Mouse (Mus musculus): ENCODE results near the gene Mafk. TPM values are rescaled to one million over a fixed set of nuclear protein-coding genes. Genes with fewer than 3 reads are reported as not detected.
A peak's percentile ranks its signal among the peaks of the same experiment; 100 is the strongest.

Gene Mafk
- polyA plus RNA-seq, 1 experiment from 2014 or later, result 12.5 TPM

- peaks cover 36% of the 10 kb centered on the region for H3K36me3 ChIP-seq
- WGBS, result under 1% methylated on average over 55 of the region's 55 CpGs
- ATAC-seq (ENCODE audit: insufficient number of reproducible peaks, low FRiP score, low TSS enrichment, low read depth), result peak; percentile 86
- H3K4me1 ChIP-seq, result peaks cover 13% of the 10 kb centered on the region
- peak within 1 kb of the TSS; percentile 86 for H3K4me3 ChIP-seq
- H3K9me3 ChIP-seq, result no peaks in the 10 kb centered on the region
- peak within 1 kb of the TSS; percentile 83 for H3K9ac ChIP-seq
- H3K27ac ChIP-seq, result peak within 1 kb of the TSS; percentile 44; the same call in 1 of the 2 replicates
- peak within 1 kb of the TSS; percentile 80 for H3K4me2 ChIP-seq
- no peaks in the 10 kb centered on the region for H3K27me3 ChIP-seq
Measured at GRCm38 (mm10) chr5:139775216-139775926, 15.9 kb upstream of the Mafk start, which contains the start of gene Ints1. Ints1 (minus strand) TSS chr5:139775674.

DNA sequence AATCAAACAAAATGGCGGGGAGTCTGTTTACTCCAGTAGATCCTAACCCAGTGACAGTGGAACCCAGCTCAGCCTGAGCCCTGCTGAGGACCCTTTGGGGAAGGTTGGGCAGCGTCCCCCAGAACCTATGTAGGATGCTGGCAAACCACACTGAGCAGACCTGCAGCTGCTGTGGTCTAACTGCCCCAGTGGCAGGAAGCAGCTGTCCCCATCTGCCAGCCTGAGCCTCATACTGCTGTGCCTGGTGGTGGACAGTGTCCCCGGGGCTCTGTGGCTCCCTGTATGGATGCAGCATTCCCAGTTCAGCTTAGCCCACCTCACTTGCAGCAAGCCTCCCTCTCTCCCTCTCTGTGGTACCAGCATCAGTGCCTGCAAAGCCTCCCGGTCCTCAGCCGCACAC is 14.3 kb upstream of the Mafk start:
- Histone ChIP-seq H3K4me1 (peaks cover 13% of the 10 kb centered on the region), H3K9ac (no peak overlapping the region), H3K36me3 (peaks cover 21% of the 10 kb centered on the region), H3K27ac (no peak overlapping the region), H3K4me3 (no peak overlapping the region), H3K27me3 (no peaks in the 10 kb centered on the region), H3K4me2 (no peak overlapping the region), H3K9me3 (no peaks in the 10 kb centered on the region)
- no peak for ATAC-seq (ENCODE audit: insufficient number of reproducible peaks, low FRiP score, low TSS enrichment, low read depth)
- 77% methylated on average over 5 of the region's 5 CpGs for WGBS

DNA sequence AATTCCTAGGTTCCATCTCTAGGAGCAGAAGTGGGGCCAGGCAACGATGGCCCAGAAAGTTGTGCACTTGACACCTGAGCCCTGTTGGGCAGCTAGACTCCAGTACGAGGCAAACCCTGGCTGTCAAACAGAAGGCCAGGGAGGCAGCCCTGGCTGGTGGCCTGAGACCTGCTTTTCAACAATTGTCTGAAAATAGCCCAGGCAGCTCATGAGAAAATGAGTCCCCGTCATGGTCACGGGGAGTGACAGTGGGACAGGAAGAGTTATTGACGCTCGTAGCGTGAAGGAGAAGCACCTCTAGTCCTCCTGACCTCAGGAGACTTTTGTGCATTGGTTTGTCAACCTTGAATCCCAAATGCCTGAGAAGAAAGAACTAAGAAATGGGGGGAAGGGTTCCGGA is 9.9 kb upstream of the Mafk start:
- H3K4me2 ChIP-seq, result no peak overlapping the region
- no peak overlapping the region for H3K27ac ChIP-seq
- H3K9ac ChIP-seq, result no peak overlapping the region
- H3K9me3 ChIP-seq, result no peaks in the 10 kb centered on the region
- ATAC-seq (ENCODE audit: insufficient number of reproducible peaks, low FRiP score, low TSS enrichment, low read depth), result no peak
- no peaks in the 10 kb centered on the region for H3K4me1 ChIP-seq
- no peaks in the 10 kb centered on the region for H3K36me3 ChIP-seq
- H3K27me3 ChIP-seq, result no peaks in the 10 kb centered on the region
- H3K4me3 ChIP-seq, result no peak overlapping the region
- WGBS, result 81% methylated on average over 8 of the region's 8 CpGs

GRCm38 (mm10) chr5:139789466-139789865 is 1.8 kb upstream of the Mafk start:
- Histone ChIP-seq H3K9me3 (no peaks in the 10 kb centered on the region), H3K27me3 (no peaks in the 10 kb centered on the region)

GRCm38 (mm10) chr5:139792159-139792775 is 954 bp downstream of the Mafk start:
- H3K36me3 ChIP-seq, result no peaks in the 10 kb centered on the region

More at GRCm38 (mm10) chr5:139789466-139789865, 1.8 kb upstream of the Mafk start:
- H3K9ac ChIP-seq, result no peak overlapping the region
- no peak for ATAC-seq (ENCODE audit: insufficient number of reproducible peaks, low FRiP score, low TSS enrichment, low read depth)
- H3K4me2 ChIP-seq, result no peak overlapping the region
- H3K36me3 ChIP-seq, result no peaks in the 10 kb centered on the region
- peaks cover 32% of the 10 kb centered on the region for H3K4me1 ChIP-seq
- no peak overlapping the region for H3K4me3 ChIP-seq
- H3K27ac ChIP-seq, result no peak overlapping the region
- 50% methylated on average over 4 of the region's 4 CpGs for WGBS

DNA sequence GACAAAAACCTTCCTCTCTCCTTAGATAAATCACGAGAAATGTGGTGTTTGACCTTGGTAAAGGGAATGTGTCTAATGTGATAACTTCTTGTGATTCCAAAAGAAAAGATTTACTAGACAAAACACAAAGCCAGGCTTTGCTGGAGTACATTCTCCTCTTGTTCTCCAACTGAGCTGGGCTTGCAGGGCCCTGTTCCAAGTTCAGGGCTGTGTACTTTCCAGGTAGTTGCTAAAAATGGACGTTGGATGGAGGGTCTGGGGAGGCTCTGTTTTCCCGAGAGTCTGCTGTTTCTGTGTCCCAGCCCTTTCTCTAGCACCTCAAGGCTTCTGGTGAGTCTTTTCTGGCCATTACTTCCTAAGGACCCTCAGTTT is 1.6 kb downstream of the Mafk start:
- WGBS, result 39% methylated on average over 3 of the region's 3 CpGs

More at GRCm38 (mm10) chr5:139792159-139792775, 954 bp downstream of the Mafk start:
- Histone ChIP-seq H3K4me1 (peaks cover 56% of the 10 kb centered on the region), H3K27ac (no peak overlapping the region), H3K4me3 (peak overlapping the region; percentile 94), H3K4me2 (peak overlapping the region; percentile 100), H3K9ac (peak overlapping the region; percentile 73), H3K27me3 (no peaks in the 10 kb centered on the region), H3K9me3 (no peaks in the 10 kb centered on the region)
- no peak for ATAC-seq (ENCODE audit: insufficient number of reproducible peaks, low FRiP score, low TSS enrichment, low read depth)
- 15% methylated on average over 11 of the region's 11 CpGs for WGBS

DNA sequence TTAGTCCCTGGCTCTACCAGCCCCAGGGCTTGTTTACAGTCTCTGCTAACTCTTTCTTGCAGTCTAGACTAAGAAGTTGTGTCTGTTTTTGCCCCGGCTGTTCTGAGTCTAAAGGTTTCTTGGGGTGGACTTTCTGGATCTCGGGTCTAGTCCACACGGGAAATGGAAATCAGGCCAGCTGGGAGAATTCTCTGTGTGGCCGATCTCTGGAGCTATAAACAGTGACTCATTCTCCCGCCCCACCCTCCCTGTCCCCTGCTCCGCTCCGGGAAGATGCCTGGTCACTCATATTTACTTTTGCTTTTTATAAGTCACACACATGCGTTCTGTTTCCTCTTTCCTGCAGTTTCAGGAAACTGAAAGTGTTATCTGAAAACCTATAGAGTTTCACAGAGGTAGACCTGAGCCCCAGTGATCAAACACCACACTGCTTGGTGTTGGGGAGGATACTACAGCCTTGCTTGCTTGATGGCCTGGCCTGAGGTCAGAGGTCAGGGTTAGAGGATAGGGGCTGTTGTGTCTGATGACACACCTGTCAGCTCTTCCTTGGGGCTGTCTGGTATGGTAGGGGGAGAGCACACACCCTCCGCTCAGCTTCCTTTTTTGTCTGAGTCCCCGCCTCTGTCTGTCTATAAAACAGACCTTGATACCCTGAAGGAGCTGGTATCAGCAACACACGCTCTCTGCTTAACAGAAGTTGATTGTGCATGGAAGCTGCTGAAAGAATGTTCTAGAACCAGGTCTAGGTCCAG is 2.2 kb downstream of the Mafk start:
- no peak for ATAC-seq (ENCODE audit: insufficient number of reproducible peaks, low FRiP score, low TSS enrichment, low read depth)
- Histone ChIP-seq H3K27me3 (no peaks in the 10 kb centered on the region), H3K9me3 (no peaks in the 10 kb centered on the region), H3K9ac (no peak overlapping the region), H3K4me2 (peak overlapping the region; percentile 100; the same call in 1 of the 2 replicates), H3K36me3 (no peaks in the 10 kb centered on the region), H3K4me3 (peak overlapping the region; percentile 2; the same call in 1 of the 2 replicates), H3K27ac (peak overlapping the region; percentile 51; the same call in 1 of the 2 replicates), H3K4me1 (peaks cover 68% of the 10 kb centered on the region)
- 42% methylated on average over 11 of the region's 11 CpGs for WGBS

More for the DNA sequence above, 1.6 kb downstream of the Mafk start:
- Histone ChIP-seq H3K27me3 (no peaks in the 10 kb centered on the region), H3K9ac (no peak overlapping the region), H3K36me3 (no peaks in the 10 kb centered on the region), H3K27ac (peak overlapping the region; percentile 51; the same call in 1 of the 2 replicates), H3K4me2 (peak overlapping the region; percentile 100; the same call in 1 of the 2 replicates), H3K4me1 (peaks cover 63% of the 10 kb centered on the region), H3K9me3 (no peaks in the 10 kb centered on the region), H3K4me3 (peak overlapping the region; percentile 2; the same call in 1 of the 2 replicates)
- ATAC-seq (ENCODE audit: insufficient number of reproducible peaks, low FRiP score, low TSS enrichment, low read depth), result no peak

- Histone ChIP-seq H3K9ac (no peak overlapping the region), H3K4me2 (no peak overlapping the region), H3K27ac (no peak overlapping the region), H3K4me1 (peaks cover 70% of the 10 kb centered on the region), H3K27me3 (no peaks in the 10 kb centered on the region), H3K9me3 (no peaks in the 10 kb centered on the region), H3K4me3 (no peak overlapping the region), H3K36me3 (no peaks in the 10 kb centered on the region)
- no peak for ATAC-seq (ENCODE audit: insufficient number of reproducible peaks, low FRiP score, low TSS enrichment, low read depth)
- WGBS, result 69% methylated on average over 5 of the region's 5 CpGs
Measured at GRCm38 (mm10) chr5:139794137-139794536, 2.8 kb downstream of the Mafk start.

GRCm38 (mm10) chr5:139794938-139795337 is 3.6 kb downstream of the Mafk start:
- Histone ChIP-seq H3K4me1 (peaks cover 70% of the 10 kb centered on the region), H3K27ac (no peak overlapping the region), H3K9me3 (no peaks in the 10 kb centered on the region), H3K9ac (no peak overlapping the region), H3K4me2 (no peak overlapping the region), H3K27me3 (no peaks in the 10 kb centered on the region), H3K4me3 (no peak overlapping the region), H3K36me3 (peaks cover 5% of the 10 kb centered on the region)
- WGBS, result 58% methylated on average over 10 of the region's 10 CpGs
- ATAC-seq (ENCODE audit: insufficient number of reproducible peaks, low FRiP score, low TSS enrichment, low read depth), result no peak

DNA sequence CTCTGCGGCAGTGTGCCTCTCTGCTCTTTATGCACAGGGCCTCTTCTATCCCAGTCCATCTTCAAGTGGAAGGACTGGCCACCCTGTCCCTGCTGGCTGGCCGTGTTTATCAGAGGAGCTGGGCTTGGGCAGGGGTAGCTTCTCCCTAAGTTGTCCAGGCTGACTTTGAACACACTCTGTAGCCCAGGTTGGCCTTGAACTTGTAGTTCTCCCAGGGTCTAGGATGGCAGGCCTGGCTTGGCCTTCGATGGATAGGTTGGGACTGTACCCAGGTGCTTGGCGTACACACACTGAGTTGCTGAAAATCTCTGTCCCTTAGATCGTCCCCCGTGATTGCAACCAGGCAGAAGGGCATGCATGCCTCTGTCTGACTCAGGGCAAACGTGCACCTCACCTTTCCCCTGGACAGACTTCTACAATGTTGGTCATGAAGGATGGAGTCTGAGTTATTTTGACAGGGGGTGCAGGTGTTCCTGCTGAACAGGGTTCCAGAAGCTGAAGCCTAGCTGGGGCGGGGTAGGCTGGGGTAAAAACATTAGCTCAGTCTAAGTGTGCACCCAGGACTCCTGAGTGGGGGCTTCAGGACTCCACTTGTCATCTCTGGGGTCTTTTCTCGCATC is 4.8 kb downstream of the Mafk start:
- H3K9me3 ChIP-seq, result no peaks in the 10 kb centered on the region
- peak overlapping the region; percentile 34; the same call in 1 of the 2 replicates for H3K4me2 ChIP-seq
- no peak for ATAC-seq (ENCODE audit: insufficient number of reproducible peaks, low FRiP score, low TSS enrichment, low read depth)
- H3K36me3 ChIP-seq, result peaks cover 17% of the 10 kb centered on the region
- H3K27ac ChIP-seq, result peak overlapping the region; percentile 75; the same call in 1 of the 2 replicates
- 71% methylated on average over 9 of the region's 9 CpGs for WGBS
- peaks cover 66% of the 10 kb centered on the region for H3K4me1 ChIP-seq
- no peak overlapping the region for H3K9ac ChIP-seq
- no peaks in the 10 kb centered on the region for H3K27me3 ChIP-seq
- 0 out of 2 replicates have a peak overlapping the region, but pooled peaks have one; percentile 15 for H3K4me3 ChIP-seq

DNA sequence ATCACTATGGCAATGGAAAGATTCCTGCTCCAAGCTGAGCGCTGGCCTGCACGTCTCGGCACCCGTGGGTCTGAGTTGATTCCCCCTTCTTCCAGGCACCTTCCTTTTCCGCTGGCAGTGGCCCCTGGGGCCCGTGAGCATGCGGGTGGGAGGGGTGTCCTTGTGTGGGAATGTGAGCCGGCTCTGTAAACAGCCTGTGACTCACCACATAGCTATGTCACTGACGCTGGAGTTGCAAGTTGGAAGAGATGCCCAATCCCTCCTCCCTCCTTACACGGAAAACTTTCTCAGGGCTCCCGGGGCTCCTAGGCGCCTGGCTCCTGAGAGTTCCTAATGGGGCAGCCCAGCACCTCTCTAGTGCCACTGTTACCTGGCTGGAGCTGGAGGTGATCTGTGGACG is 5.6 kb downstream of the Mafk start:
- peak overlapping the region; percentile 34 for H3K4me2 ChIP-seq
- no peaks in the 10 kb centered on the region for H3K9me3 ChIP-seq
- H3K27ac ChIP-seq, result peak overlapping the region; percentile 75
- peak overlapping the region; percentile 15 for H3K4me3 ChIP-seq
- H3K9ac ChIP-seq, result 0 out of 2 replicates have a peak overlapping the region, but pooled peaks have one; percentile 17
- ATAC-seq (ENCODE audit: insufficient number of reproducible peaks, low FRiP score, low TSS enrichment, low read depth), result peak; percentile 57; the same call in 1 of the 2 replicates
- no peaks in the 10 kb centered on the region for H3K27me3 ChIP-seq
- H3K4me1 ChIP-seq, result peaks cover 61% of the 10 kb centered on the region
- H3K36me3 ChIP-seq, result peaks cover 22% of the 10 kb centered on the region
- 10% methylated on average over 13 of the region's 13 CpGs for WGBS

Measured in limb, embryonic 15.5 days (tissue).